Mouse (Mus musculus) lung, adult 2 months (tissue): Measurements from ENCODE around the gene Yae1d1.

Source experiments
- CTCF ChIP-seq: fragments of 200-500 bp; IDR thresholded peaks from 2 replicates; pipeline ENCODE4 v1.5.1; 2011; ENCODE audit warnings: mild to moderate bottlenecking, low read length, control low read depth; ENCODE audit not compliant: insufficient read depth
- POLR2A ChIP-seq: fragments of 200-500 bp; IDR thresholded peaks from 2 replicates; pipeline ENCODE4 v1.6.1; 2011; ENCODE audit warnings: low read depth, mild to moderate bottlenecking, control low read depth, low read length, borderline replicate concordance; ENCODE audit errors: extremely low read depth

DNA sequence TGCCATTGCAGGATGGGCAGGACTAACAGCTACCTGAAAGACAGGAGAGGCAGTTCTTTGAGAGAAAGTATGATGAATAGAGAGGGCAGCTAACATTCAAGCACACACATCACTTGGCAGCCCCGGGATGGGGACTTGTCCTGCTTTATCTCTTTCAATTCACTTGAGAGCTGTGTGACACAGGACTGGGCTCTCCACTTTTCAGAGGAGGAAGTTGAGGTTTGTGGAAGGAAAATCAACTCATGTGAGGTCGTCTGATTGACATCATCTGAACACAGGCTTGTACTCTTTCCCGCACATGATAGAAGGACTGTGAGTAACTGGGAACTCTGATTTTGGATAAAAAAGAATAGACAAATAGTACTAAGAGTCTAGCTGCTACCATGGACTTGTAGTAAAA, 23.5 kb upstream of the Yae1d1 start:
- TF ChIP-seq CTCF (no peak), POLR2A (no peak)
